Mouse (Mus musculus) forebrain, embryonic 14.5 days (tissue): Measurements from ENCODE around the gene Fahd2a. TPM values are rescaled to one million over a fixed set of nuclear protein-coding genes. Genes with fewer than 3 reads are reported as not detected.

Experiments used
- ATAC-seq: fragments of 200-750 bp; cut with Nextera tagmentation; 2 replicates; pipeline ENCODE4 v1.8.0; 2017; ENCODE audit warnings: mild to moderate bottlenecking, moderate library complexity
- DNase-seq: peaks from one replicate; pipeline ENCODE4 v3.0.0-alpha.2; 2015; ENCODE audit warnings: low spot score
- H3K27ac ChIP-seq: fragments of 300-500 bp; sonication (generic); 2 replicates; pipeline ENCODE4 v1.5.1; 2014; ENCODE audit warnings: low read depth, mild to moderate bottlenecking, control low read depth, low read length, moderate library complexity
- H3K27me3 ChIP-seq: fragments of 300-500 bp; sonication (generic); replicated peaks from 2 replicates; pipeline ENCODE4 v1.6.1; 2014; ENCODE audit warnings: low read length, control low read depth, mixed read lengths; ENCODE audit not compliant: control insufficient read depth, insufficient read depth
- H3K36me3 ChIP-seq: fragments of 300-500 bp; sonication (generic); 2 replicates; pipeline ENCODE4 v1.6.1; 2014; ENCODE audit warnings: low read length, control low read depth; ENCODE audit not compliant: control insufficient read depth, insufficient read depth
- H3K4me1 ChIP-seq: fragments of 300-500 bp; sonication (generic); 2 replicates; pipeline ENCODE4 v1.6.1; 2014; ENCODE audit warnings: antibody characterized with exemption, low read length, control low read depth; ENCODE audit not compliant: control insufficient read depth, insufficient read depth
- H3K4me2 ChIP-seq: fragments of 300-500 bp; sonication (generic); 2 replicates; pipeline ENCODE4 v1.6.1; 2014; ENCODE audit warnings: mild to moderate bottlenecking, control low read depth, low read length
- H3K4me3 ChIP-seq: fragments of 300-500 bp; sonication (generic); 2 replicates; pipeline ENCODE4 v1.5.1; 2014; ENCODE audit warnings: low read depth, low read length, control low read depth
- H3K9ac ChIP-seq: fragments of 300-500 bp; sonication (generic); 2 replicates; pipeline ENCODE4 v1.6.1; 2014; ENCODE audit warnings: mild to moderate bottlenecking, low read length, control low read depth, moderate library complexity
- H3K9me3 ChIP-seq: fragments of 300-500 bp; sonication (generic); replicated peaks from 2 replicates; pipeline ENCODE4 v1.6.1; 2016; ENCODE audit warnings: low read length, control low read depth, mixed read lengths; ENCODE audit not compliant: control insufficient read depth
- WGBS: fragments of 180-500 bp; shearing (Covaris S2); extraction: QIAGEN DNeasy Blood & Tissue Kit; methylation state at CpG from one replicate; pipeline ENCODE4 v1.1.7; 2014; 5-methylcytosine and 5-hydroxymethylcytosine counted together
- polyA plus RNA-seq: library from polyadenylated mRNA; unstranded; fragments of >200 nt; fragmentation: Nextera tagmentation; extraction: Ambion mirVana; gene quantifications from 2 replicates; pipeline ENCODE4 v1.2.1, GENCODE M21; 2014

Fahd2a gene
- polyA plus RNA-seq, 1 experiment from 2014 or later = 32.1 TPM

DNA sequence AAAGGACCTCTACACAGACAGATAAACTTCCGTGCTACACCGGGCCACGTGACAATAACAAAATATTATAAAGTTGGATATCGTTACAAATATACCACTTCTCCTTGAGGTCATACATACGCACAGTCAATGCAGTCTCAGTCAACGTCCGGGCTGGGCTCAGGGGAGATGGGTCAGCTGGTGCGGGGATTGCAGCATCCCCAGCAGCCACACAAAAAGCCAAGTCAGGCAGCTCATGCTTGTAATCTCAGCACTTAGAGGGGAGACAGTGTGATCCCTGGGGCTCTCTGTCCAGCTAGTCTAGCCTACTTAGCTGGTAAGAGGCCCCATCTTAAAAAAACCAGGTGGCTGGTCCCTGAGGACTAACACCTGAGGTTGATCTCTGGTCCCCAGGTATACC, 26.9 kb upstream of the Fahd2a start:
- no peaks in the 10 kb centered on the region for H3K27me3 ChIP-seq
- no peak for DNase-seq
- H3K9me3 ChIP-seq = no peaks in the 10 kb centered on the region
- no peak overlapping the region for H3K27ac ChIP-seq
- WGBS = 91% methylated on average over 8 of the region's 8 CpGs
- no peaks in the 10 kb centered on the region for H3K36me3 ChIP-seq
- no peak overlapping the region for H3K4me2 ChIP-seq
- H3K4me1 ChIP-seq = no peaks in the 10 kb centered on the region
- no peak overlapping the region for H3K4me3 ChIP-seq
- ATAC-seq = no peak
- H3K9ac ChIP-seq = no peak overlapping the region

DNA sequence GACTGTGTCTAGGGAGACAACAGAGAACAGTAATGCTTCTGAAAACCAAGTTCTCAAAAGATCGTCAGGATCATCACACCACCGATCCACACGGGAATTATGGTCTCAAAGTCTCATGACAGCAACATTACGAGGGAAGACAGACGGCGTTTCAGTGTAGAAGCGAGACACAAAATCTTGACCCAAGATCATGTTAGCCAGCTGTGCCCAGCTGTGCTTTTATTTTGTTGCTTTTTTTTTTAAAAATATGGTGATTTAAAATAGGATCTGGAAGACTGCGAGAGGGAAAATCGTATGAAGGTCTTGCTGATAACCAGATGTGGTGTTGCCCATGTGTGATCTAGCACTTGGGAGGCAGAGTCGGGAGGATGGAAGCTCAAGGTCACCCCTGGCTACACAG, 26.3 kb upstream of the Fahd2a start:
- Histone ChIP-seq H3K27ac (no peak overlapping the region), H3K4me3 (no peak overlapping the region), H3K4me2 (no peak overlapping the region), H3K9me3 (no peaks in the 10 kb centered on the region), H3K27me3 (no peaks in the 10 kb centered on the region), H3K36me3 (no peaks in the 10 kb centered on the region), H3K9ac (no peak overlapping the region), H3K4me1 (no peaks in the 10 kb centered on the region)
- 93% methylated on average over 10 of the region's 10 CpGs for WGBS
- no peak for ATAC-seq
- DNase-seq = no peak

DNA sequence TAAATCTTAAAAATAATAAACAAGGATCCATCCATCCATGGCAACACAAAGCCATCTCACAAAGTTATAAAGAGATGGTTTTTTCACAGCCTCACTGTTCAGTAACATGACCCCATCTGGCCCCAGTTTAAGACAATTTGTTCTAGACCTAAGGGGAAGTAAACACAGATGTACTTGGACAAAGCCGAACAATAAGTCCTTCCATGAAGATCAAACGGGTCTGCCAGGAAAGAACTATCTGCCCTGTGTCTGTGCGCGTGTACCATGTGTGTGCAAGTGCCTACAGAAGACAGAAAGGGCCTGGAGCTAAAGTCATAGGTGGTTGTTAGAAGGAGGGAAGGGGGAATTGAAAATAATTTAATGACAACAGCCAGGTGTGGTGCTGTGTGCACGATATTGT, 25.8 kb upstream of the Fahd2a start:
- H3K4me2 ChIP-seq = no peak overlapping the region
- no peak overlapping the region for H3K9ac ChIP-seq
- H3K4me1 ChIP-seq = no peaks in the 10 kb centered on the region
- H3K36me3 ChIP-seq = no peaks in the 10 kb centered on the region
- ATAC-seq = no peak
- no peaks in the 10 kb centered on the region for H3K9me3 ChIP-seq
- no peak overlapping the region for H3K27ac ChIP-seq
- no peaks in the 10 kb centered on the region for H3K27me3 ChIP-seq
- no peak for DNase-seq
- 92% methylated on average over 5 of the region's 5 CpGs for WGBS
- no peak overlapping the region for H3K4me3 ChIP-seq

DNA sequence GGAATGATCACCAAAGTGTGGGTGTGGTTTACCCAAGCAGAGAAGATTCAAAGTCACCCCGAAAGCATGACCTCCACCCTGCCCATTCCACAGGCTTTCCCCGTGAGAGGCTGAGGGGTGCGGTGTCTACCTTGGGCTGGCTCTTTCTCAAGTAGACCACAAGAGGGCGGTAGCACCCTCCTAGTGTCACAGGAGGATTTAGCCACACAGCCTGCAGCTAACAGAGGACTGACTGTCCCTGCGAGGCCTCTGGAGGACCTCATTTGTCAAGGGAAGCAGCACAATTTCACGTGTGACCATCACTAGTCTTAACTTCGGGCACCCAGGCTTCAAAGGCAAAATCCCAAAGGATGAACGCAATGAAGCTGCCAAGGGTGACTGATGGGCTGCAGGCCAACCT, 17.9 kb upstream of the Fahd2a start:
- peak; percentile 83 for DNase-seq
- no peaks in the 10 kb centered on the region for H3K36me3 ChIP-seq
- H3K9me3 ChIP-seq = no peaks in the 10 kb centered on the region
- 14% methylated on average over 8 of the region's 8 CpGs for WGBS
- peak; percentile 82 for ATAC-seq
- no peak overlapping the region for H3K27ac ChIP-seq
- H3K9ac ChIP-seq = no peak overlapping the region
- H3K27me3 ChIP-seq = no peaks in the 10 kb centered on the region
- H3K4me3 ChIP-seq = no peak overlapping the region
- H3K4me2 ChIP-seq = no peak overlapping the region
- H3K4me1 ChIP-seq = no peaks in the 10 kb centered on the region

DNA sequence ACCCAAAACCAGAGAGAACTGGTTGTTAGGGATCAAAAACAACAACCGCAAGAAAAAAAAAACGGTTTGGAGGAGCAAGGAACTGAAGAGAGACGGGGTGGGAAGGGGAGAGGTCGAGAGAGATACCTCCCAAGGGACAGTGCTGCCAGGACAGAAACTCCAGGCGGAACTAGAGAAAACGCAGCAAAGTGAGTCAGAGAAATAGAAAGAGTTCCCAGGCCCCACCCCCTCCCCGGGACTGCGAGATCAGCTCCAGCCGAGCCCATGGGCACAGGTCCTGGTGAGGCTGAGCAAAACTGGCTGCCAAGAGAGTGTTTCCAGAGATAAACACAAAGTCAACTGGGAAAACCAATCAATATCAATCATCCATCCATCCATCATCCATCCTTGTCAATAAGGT, 17.0 kb upstream of the Fahd2a start:
- no peaks in the 10 kb centered on the region for H3K27me3 ChIP-seq
- H3K4me1 ChIP-seq = no peaks in the 10 kb centered on the region
- 65% methylated on average over 9 of the region's 9 CpGs for WGBS
- H3K4me3 ChIP-seq = no peak overlapping the region
- DNase-seq (no peak), ATAC-seq (no peak)
- H3K36me3 ChIP-seq = no peaks in the 10 kb centered on the region
- H3K9me3 ChIP-seq = no peaks in the 10 kb centered on the region
- no peak overlapping the region for H3K27ac ChIP-seq
- H3K9ac ChIP-seq = no peak overlapping the region
- H3K4me2 ChIP-seq = no peak overlapping the region

DNA sequence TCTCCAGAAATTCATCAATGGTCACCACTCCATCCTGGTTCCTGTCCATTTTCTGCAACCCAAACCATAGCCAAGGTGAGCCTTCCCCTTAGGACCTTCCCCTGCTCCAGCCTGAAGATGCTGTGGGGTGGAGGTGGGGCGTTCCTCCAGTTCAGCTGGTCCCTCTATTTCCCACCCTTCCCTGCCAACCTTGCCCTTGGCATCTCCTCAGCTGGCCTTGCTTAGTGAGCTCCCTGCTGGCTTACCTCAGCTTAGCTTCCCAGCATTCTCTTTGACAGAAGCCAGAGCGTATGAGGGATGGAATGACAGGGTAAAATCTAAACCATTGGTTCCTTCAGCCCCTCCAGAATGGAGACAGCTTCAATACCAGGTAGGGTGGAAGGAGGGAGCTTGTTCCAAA, 15.0 kb upstream of the Fahd2a start:
- no peak for DNase-seq
- H3K9me3 ChIP-seq = no peaks in the 10 kb centered on the region
- H3K27ac ChIP-seq = no peak overlapping the region
- WGBS = 74% methylated on average over 2 of the region's 2 CpGs
- H3K4me3 ChIP-seq = no peak overlapping the region
- H3K27me3 ChIP-seq = no peaks in the 10 kb centered on the region
- no peaks in the 10 kb centered on the region for H3K36me3 ChIP-seq
- no peak for ATAC-seq
- no peak overlapping the region for H3K4me2 ChIP-seq
- no peak overlapping the region for H3K9ac ChIP-seq
- H3K4me1 ChIP-seq = no peaks in the 10 kb centered on the region

DNA sequence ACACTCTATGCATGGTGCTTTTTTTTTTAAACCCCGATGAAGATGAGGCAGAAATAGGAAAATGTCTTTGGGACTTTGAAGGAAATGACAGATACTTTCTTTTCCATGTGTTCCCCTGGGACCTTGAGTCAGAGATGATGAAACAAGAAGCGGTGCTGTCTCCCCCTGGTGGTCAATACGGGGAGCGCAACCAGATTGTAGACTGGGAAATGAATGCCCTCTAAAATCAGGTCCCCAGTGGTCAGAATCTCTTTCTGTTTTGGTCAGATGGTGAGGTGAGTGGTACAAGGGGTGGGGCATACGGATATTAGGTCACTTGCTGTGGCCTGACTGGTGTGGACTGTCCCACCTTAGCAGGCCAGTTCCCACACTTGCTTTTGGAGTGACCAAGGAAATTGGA, 9.4 kb upstream of the Fahd2a start:
- ATAC-seq = no peak
- Histone ChIP-seq H3K36me3 (no peaks in the 10 kb centered on the region), H3K27me3 (no peaks in the 10 kb centered on the region), H3K27ac (no peak overlapping the region), H3K9me3 (no peaks in the 10 kb centered on the region), H3K9ac (no peak overlapping the region), H3K4me3 (no peak overlapping the region), H3K4me1 (no peaks in the 10 kb centered on the region), H3K4me2 (no peak overlapping the region)
- DNase-seq = peak; percentile 79
- 2% methylated on average over 5 of the region's 5 CpGs for WGBS

DNA sequence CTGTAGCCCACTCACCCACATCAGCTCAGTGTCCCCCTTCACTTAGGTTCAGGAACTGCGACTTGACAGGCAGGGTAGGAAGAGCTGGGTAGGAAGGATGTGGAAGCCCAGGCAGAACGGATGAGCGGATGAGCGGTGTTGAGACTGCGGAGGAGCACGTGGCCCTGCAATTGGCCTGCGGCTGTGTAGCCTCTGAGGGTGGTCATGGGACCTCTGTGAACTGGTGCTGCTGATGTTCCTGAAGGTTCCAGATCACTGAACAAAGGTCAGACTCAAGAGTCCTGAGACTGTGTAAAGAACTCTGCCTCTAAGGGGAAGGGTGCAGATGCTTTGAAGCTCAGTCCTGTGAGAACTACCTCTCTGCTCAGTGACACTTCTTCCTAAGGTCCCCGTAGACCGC, 8.8 kb upstream of the Fahd2a start:
- H3K27ac ChIP-seq = no peak overlapping the region
- H3K4me3 ChIP-seq = no peak overlapping the region
- H3K4me1 ChIP-seq = no peaks in the 10 kb centered on the region
- no peaks in the 10 kb centered on the region for H3K36me3 ChIP-seq
- DNase-seq = no peak
- H3K4me2 ChIP-seq = no peak overlapping the region
- 75% methylated on average over 9 of the region's 9 CpGs for WGBS
- no peak for ATAC-seq
- H3K9ac ChIP-seq = no peak overlapping the region
- H3K9me3 ChIP-seq = no peaks in the 10 kb centered on the region
- no peaks in the 10 kb centered on the region for H3K27me3 ChIP-seq

DNA sequence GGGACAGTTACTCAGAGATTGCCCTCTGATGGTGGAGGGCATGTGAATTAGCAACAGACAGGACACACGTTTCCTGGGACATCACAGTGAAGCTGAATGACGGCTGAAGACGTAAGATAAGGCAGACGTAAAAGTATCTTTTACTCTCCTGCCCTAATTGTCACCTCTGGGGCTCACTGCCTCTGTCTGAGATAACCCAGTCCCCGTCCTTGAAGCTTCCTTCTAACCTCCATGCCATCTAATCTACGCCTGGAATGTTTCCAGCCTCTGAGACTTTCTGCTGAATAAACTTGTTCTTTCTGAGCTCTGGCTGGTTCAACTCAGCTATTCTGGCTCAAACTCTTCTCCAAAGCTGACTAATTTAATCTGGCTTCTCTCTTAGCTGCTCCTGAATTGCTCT, 7.4 kb upstream of the Fahd2a start:
- ATAC-seq = no peak
- H3K27me3 ChIP-seq = no peaks in the 10 kb centered on the region
- H3K27ac ChIP-seq = no peak overlapping the region
- H3K4me3 ChIP-seq = no peak overlapping the region
- no peak for DNase-seq
- 57% methylated on average over 6 of the region's 6 CpGs for whole genome bisulfite sequencing
- no peak overlapping the region for H3K9ac ChIP-seq
- no peaks in the 10 kb centered on the region for H3K4me1 ChIP-seq
- H3K4me2 ChIP-seq = no peak overlapping the region
- no peaks in the 10 kb centered on the region for H3K36me3 ChIP-seq
- H3K9me3 ChIP-seq = no peaks in the 10 kb centered on the region

DNA sequence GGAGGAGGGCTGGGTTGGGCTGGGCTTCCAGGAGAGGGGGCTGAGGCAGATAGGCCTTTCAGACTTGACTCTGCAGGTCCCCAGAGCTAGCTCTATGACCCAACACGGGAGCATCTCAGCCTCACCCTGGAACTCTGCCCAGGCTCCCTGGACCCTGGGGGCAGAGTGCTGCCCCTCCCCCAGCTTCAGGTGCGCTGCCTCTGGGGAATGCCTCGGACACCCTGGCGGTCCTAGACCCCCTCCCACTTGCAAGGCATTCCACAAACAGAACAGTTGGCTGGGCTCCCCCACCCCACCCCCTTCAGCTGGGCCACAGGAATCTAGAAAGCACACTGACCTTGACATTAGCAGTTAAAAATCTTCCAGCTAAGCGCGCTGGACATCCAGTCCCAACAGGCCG, 5.3 kb upstream of the Fahd2a start:
- Histone ChIP-seq H3K4me3 (no peak overlapping the region), H3K36me3 (no peaks in the 10 kb centered on the region), H3K4me2 (no peak overlapping the region), H3K27ac (no peak overlapping the region), H3K27me3 (no peaks in the 10 kb centered on the region), H3K9ac (no peak overlapping the region), H3K9me3 (no peaks in the 10 kb centered on the region), H3K4me1 (peaks cover 1% of the 10 kb centered on the region)
- ATAC-seq (no peak), DNase-seq (no peak)
- 52% methylated on average over 7 of the region's 7 CpGs for WGBS
